Mouse (Mus musculus) brain, embryonic 14.5 days (tissue): ENCODE measurements at regions not wholly inside any gene's neighbourhood (a gene's known extent, or its start where the extent isn't known, plus 50 kb on each side); places are given as distances from the start of the nearest gene placed in this dataset.
A peak's percentile ranks its signal among the peaks of the same experiment; 100 is the strongest.

ENCODE experiments used
- DNase-seq: peaks from one replicate; pipeline ENCODE4 v3.0.0-alpha.2; 2011; ENCODE audit warnings: low read depth
- CTCF ChIP-seq: fragments of 200-500 bp; IDR thresholded peaks from 2 replicates; pipeline ENCODE4 v1.5.1; 2012; ENCODE audit warnings: inconsistent platforms, mild to moderate bottlenecking, moderate library complexity, borderline replicate concordance; ENCODE audit not compliant: insufficient read depth, insufficient read length; ENCODE audit errors: extremely low read depth
- POLR2A ChIP-seq: fragments of 200-500 bp; IDR thresholded peaks from 2 replicates; pipeline ENCODE4 v1.6.1; 2012; ENCODE audit warnings: mild to moderate bottlenecking, inconsistent platforms, borderline replicate concordance; ENCODE audit not compliant: poor library complexity, insufficient read depth, insufficient read length, severe bottlenecking; ENCODE audit errors: extremely low read depth

DNA sequence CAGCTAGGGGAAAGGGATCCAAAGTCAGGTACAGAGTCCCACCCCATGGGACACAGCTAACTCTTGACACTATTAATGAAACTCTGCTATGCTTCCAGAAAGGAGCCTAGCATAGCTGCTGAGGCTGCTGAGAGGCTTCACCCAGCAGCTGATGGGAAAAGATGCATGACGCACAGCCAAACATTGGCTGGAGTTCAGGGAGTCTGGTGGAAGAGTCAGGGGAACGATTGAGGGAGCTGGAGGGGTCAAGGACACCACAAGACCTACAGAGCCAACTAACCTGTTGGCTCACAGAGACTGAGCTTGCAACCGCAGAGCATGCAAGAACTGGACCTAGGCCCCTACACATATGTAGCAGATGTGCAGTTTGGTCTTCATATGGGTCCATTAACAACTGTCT, 117.2 kb upstream of the Ubr2 start:
- no peak for TF ChIP-seq CTCF
- DNase-seq, result no peak

- TF ChIP-seq CTCF (no peak), POLR2A (no peak)
- DNase-seq, result no peak
Measured at GRCm38 (mm10) chr17:47123576-47123975, 113.2 kb upstream of the Ubr2 start.

DNA sequence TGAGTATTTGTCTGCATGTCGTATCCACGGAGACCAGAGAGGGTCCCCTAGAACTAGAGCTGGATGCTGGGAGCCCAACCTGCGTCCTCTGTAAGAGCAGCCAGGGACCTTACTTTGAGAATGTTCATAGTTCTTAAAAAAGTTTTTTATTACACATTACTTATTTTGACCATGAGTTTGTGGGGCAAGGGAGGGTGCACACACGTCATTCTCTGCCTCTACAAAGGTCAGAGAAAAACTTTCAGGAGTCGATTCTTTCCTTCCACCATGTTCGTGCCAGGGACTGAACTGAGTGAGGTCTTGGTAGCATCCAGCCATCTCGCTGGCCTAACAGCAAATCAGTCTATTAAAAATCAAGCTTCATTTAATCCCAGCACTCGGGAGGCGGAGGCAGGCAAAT, 111.9 kb upstream of the Ubr2 start:
- DNase-seq, result no peak
- no peak for TF ChIP-seq CTCF
- TF ChIP-seq POLR2A, result no peak

- no peak for TF ChIP-seq POLR2A
- no peak for TF ChIP-seq CTCF
- DNase-seq, result no peak
Measured at GRCm38 (mm10) chr17:47118010-47118409, 107.7 kb upstream of the Ubr2 start.

DNA sequence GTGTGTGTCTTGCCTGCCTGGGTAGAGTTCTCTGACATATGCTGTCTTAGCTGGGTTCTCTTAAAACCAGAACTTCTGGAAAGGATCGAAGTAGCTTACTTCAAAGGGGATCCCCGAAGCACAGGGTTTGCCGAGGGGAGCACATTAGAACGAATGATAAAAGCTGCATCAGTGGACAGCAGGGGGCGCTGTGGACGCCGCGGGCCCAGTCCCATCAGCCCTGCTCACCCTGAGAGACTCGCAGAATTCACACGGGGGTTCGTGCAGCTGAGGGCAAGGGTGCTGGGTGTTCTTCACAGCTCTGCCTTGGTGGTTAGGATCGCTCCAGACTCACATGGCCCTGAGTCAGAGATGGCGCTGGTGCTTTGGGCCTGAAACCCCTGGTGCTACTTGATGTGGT, 105.4 kb upstream of the Ubr2 start:
- DNase-seq, result peak; percentile 17
- TF ChIP-seq CTCF, result peak; percentile 50
- TF ChIP-seq POLR2A, result no peak

DNA sequence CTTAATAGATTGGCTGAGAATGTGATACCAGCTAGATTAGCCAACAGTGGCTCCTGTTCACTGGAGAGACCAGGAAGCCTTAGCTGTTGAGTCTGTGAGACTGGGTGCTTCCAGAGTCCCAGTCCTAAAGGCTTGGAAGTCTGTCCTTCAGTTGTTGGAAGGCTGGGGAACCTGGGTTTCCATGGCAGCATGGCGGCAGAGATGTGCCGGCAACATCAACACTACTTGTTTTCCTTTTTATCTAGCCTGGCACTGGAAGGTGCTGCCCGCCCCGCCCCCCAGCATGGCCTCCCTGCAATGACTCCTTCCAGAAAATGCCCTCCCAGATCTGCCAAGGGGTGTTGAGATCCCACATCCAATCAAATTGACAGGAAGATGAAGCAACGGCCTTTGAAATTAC, 104.8 kb upstream of the Ubr2 start:
- no peak for DNase-seq
- no peak for TF ChIP-seq POLR2A
- TF ChIP-seq CTCF, result no peak

- TF ChIP-seq CTCF (no peak), POLR2A (no peak)
- no peak for DNase-seq
Measured at GRCm38 (mm10) chr17:47114736-47115135, 104.4 kb upstream of the Ubr2 start.

GRCm38 (mm10) chr17:47112556-47113225, 102.3 kb upstream of the Ubr2 start:
- TF ChIP-seq POLR2A, result no peak
- peak; percentile 38; the same call in 1 of the 2 replicates for TF ChIP-seq CTCF
- DNase-seq, result no peak

- TF ChIP-seq POLR2A (no peak), CTCF (no peak)
- DNase-seq, result no peak
Measured at GRCm38 (mm10) chr17:47110836-47111235, 100.5 kb upstream of the Ubr2 start.

DNA sequence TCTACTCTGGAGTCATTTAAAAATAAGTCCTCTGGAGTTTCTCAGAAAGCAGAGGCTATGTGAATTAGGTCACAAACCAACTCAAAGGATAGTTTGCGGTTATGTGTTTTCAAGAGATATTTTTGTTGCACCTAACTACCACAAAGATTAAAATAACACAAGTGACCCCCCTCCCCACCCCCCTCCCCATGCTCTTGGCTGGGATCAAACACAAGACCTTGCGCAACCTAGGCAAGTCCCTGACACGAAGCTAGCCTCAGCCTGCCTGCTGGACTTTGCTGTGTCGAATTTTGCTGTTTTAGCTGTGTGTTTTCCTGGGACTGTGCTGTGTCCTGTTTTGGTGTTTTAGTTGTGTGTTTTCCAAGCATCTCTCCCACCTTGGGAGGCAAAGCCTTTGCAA, 94.0 kb upstream of the Ubr2 start:
- no peak for TF ChIP-seq CTCF
- TF ChIP-seq POLR2A, result no peak

DNA sequence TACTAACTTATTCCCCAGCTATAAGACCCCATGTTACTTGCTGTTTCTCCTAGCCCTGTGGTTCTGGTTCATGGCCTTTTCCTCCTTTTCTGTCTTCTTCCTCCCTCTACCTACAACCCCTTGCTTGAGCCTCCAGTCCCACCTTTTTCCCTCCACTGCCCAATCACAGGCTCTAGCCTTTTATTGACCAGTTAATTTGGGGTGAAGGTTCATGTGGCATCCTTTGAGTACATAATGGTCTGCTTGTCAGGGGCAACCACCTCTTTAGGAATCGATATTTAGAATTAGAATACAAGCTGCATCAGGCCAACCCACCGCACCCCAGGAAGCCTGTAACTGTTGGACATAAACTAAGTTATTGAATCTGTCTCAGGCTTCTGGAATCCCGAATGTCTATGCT, 84.8 kb upstream of the Ubr2 start:
- TF ChIP-seq POLR2A (no peak), CTCF (no peak)
- DNase-seq, result no peak

More for the DNA sequence above, 94.0 kb upstream of the Ubr2 start:
- DNase-seq, result no peak

GRCm38 (mm10) chr17:47092076-47092475, 81.7 kb upstream of the Ubr2 start:
- TF ChIP-seq CTCF (no peak), POLR2A (no peak)
- no peak for DNase-seq
